Mouse (Mus musculus) Muller cell, postnatal 12 days (primary cell): ENCODE data around the gene Grm4.
A peak's percentile ranks its signal among the peaks of the same experiment; 100 is the strongest.

Experiments used
- DNase-seq: peaks from one replicate; pipeline ENCODE4 v3.0.0-alpha.2; 2015; ENCODE audit errors: inconsistent ontology term

Gene Grm4

DNA sequence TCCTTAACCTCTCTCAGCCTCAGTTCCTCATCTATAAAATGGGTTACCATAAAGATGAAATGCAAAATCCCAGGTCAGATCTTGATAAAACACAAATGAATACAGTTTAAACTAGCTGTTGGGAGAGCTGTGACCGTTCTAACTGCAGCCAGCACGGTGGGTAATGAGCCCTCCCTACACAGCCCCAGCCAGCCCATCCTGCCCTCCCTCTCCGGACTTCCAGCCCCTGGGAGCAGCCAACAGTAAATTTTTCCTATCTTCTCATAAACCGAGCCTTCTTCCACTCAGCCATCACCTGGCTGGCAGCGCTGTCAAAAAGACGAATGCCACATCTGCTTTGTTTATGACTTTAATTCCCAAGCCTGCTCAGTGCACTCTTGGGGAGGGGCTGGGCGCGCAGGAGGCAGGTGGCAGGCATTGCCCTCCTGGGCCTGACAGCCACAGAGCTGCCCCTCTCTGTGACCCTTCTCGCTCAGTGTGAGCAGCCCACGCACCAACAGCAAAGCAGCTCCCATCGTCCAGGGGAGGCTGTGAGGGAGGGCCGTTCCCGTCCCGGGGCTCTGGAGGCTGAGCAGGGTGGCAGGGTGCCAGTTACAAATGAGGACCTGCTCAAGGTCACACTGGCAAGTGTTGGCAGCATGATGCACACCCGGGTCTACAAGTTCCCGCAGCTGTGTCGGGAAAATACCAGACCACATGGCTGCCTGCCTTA, 75.7 kb downstream of the Grm4 start:
- no peak for DNase-seq

DNA sequence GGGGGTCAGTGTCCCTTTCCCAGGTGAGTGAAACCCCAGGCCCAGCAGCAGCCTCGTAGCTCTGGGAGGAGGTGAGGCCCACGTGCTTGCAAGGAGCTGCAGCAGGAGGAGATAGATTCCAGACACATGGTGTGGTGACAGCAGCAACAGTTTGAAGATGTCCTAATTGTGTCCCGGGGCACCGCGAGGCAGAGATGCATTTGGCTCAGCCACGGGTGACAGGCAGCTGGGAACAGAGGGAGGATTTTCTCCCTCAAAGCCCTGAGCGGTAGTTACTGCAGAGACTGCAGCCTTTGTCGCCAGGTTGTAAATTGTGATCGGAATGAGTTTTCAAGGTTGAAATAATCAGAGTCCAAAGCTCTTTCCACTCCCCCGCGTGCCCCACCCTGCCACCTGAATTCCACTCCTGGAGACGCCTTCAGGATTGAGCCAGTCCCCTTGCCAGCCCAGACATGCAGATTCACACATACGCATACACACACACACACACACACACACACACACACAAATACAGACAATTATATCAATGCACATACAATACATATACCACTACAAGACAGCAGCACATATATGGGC, 78.6 kb downstream of the Grm4 start:
- DNase-seq = no peak

DNA sequence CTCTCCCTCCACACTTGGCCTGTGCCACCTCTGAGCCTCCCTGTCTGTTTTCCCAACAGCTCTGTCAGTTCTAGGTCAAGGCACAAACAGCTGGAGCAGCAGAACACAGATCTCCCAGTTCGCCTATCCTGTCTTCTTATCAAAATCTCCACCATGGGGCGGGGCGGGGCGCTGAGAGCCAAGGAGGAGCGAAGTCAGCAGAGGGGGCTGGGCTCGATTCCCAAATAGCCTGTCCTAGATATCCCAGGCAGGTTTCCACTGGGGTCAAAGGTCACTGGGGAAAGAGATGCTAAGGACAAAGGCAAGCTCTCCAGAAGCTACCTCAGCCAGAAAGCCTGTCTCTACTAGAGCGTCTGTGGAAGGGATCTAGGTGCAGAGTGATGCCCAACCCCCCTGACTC, 79.4 kb downstream of the Grm4 start:
- DNase-seq = no peak

DNA sequence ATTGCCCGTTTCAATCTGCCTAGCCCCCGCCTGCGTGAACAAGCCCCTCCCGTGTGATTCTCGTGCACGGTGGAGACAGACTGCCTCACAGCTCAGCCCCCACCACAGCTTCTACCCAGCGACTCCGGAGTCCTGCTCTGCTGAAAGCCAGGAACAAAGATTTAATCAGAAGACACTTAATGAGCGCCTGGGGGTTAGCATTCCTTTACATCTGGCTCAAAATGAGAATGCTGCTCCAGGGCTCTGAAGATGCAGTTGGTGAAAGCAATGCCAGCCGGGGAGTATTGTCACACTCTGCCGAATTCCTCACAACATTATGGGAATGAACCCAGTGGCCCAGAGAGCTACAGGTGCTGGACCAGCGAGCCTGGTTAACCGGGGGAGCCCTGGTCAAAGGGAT, 85.4 kb downstream of the Grm4 start:
- peak; percentile 52 for DNase-seq

DNA sequence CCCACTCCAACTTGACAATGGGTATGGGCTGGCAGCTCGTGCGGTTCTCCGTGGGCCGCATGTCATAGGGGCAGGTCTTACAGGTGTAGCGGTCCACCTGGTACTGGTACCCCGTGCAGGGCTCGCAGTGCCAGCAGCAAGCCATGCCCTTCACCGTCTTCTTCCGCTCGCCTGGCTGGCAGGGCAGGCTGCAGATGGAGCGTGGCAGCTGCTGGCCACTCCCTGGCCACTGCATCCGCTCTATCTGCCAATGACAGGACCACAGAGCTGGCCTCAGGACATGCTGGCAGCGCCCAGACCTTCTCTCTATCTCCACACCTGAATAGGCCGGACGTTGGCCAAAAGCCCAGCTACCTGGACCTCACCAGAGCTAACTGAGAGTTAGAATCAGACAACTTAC, 86.0 kb downstream of the Grm4 start:
- DNase-seq = no peak

DNA sequence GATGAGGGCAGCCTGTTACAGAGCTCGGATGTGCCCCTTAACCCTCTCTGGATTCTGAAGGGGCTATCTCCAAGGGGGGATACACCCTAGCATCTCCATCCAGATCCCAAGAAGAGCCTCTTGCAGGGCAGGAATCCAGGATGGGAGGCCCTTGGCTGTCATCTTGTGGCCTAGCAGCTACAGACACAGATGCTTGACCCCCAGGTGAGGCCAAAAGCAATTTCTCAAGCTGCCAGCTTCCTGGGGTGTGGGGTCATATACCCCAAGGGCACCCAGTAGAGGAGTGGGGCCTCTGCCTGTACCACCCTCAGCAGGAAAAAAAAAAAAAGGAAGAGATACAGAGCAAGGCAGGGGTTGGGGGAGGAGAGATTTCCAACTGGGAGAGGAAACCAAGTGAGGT, 87.1 kb downstream of the Grm4 start:
- DNase-seq = no peak

DNA sequence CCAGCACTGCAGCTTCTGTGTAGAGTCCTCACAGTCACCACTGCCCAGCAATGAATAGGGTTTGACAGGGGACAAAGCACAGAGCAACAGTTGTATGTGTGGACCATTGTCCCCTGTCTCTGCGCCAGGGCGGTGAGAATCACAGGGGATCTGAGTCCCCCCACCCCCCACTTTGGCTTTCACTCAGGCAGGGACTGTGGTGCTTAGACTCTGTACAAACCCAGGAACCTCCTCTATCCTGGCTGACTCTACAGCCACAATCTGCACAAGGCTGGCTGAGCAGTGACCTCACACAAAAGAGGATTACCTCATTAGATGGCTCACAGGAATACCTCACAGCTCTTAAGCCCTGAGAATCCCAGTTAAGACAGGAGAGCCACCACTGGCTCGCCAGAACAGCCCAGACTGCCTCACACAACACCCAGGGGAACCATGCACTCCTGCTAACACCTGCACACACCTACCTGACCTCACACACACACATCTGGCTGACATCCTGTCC, 88.0 kb downstream of the Grm4 start:
- DNase-seq = no peak

DNA sequence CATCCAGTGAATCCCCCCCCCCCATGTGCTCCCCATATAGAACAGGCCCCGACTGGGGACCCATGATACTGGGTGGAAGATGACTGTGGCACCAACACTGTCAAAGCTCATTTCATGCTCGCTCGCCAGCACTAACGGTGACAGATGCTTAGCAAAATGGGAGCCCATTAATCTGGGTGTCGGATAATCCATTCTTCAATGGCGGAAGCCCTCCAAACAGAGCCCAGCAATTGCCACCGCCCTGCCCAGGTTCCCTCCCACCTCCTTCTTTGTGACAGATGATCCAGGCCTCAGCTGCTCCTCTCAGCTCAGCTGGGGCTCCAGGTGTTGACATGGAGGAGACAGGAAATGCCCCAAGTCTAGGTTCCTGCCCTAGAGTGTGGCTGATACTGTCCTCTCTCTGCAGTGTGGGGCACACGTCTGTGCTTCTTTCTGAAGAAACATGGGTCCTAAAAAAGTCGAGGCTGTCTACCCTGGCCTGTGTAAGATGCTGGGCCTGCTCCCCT, 89.0 kb downstream of the Grm4 start:
- DNase-seq = no peak

DNA sequence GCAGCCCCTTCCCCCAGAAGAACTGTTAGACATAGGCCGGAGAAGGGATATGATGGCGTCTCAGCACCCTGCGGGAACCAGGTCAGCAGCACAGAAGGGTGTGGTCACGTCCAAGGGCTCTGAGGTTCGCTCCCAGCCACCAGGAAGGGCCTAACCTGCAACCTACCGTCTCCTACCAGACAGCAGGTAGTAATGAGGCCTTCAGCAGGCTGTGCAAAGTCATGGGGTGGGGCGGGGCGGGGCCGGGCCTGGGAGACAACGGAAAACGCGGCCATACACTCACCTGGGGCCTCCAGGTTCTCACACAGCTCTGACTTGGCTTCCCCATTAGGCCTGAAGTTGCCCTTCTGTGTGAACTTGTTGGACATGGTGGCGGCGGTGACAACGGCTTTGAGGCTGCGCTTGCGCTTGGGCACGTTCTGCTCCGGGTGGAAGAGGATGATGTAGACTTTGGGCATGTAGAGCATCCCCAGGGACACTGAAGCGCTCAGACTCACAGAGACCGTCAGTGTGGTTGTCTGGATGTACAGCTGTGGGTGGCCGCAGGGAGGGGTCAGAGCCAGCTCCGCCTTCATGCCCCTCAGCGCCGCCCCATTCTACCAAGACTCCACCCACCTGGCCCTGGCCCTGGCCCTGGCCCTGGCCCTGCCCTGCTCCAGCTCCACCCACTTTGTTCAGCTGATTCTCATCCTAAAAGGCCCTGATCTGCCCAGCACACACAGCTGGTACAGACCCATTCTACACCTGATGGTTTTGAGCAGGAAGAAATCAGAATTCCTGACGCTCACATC, 90.0 kb downstream of the Grm4 start:
- no peak for DNase-seq

DNA sequence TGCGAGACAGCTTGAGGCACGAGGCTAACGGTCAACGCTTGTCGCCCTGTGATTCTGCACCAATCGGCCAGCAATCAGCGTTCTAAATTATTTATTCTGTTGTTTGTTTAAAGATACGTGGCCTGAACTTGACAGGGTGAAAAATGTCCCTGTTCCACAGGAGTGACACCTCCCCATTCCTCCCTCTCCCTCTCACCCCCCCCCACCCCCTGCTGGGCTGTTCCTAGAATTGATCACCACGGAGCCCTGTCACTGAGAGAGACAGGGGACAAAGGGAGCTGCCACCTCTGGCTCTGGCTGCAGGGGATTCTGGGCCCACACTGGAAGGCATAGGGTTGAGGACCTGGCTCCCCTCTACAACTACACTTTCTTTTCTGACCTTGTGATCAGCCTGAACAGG, 91.4 kb downstream of the Grm4 start:
- DNase-seq = no peak

DNA sequence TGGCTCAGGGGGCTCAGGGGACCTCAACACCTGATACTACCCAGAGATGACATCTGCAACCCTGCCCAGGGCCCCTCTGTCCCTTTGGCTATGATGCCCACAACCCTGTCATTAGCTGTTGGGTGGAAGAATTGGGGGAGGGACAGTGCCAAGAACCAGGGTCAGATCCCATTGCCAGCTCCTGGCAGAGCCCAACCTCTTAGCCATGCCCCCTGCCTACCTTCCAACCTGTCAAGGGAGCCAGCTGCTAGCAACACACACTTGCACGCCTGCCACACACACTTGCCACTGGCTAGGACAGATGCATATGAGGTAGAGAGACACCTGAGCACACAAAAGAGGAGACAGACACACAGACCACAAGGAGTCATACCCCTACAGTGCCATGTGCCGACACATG, 96.2 kb downstream of the Grm4 start:
- DNase-seq = no peak

DNA sequence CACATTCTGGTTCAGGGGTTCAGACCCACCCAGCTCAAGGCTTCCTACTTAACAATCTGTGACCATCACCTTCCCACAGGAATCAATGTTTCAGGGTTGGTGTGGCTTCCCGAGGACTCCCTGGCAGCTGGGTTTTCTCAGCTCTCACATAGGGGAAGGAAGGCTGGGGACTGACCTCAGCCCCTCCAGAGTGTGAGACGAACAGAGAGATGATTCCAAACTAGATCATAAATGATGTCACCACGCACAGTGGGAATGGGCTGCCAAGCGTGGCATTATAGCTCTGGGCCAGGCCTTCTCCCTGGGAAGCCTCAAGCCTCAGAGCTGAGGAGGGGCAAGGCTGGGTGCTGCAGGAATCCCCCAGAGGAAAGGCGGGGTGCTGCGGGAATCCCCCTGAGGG, 96.8 kb downstream of the Grm4 start:
- no peak for DNase-seq

DNA sequence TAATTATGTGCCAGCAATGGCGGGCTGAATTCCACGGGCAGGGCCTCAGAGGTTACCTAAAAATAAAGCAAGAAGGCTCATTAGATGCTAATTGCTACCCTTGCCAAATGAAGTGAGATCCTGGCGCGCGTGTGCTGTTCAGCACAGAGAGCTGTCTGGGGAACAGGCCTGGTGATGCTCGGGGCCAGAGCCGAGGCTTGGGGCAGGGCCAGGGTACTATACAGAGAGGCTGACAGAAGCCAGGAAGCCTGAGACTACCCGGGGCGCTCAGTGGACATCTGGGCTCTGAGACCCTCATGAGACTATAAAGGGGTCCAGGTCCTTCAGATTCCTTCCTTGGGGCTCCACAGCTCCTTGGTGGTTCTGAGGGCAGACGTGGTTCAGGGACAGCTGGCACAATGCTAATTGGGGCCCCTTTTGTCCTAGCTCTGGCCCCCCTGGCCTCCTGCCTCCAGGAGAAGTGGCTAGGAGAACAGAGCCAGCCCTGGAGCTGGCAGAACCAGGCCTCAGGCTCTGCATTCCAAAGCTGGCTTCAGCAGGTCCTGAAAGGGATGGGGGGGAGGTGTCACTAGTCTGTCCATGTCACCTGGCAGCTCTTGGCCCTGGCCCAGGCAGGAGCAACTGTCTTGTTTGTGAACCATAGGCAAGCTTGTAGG, 98.3 kb downstream of the Grm4 start:
- peak; percentile 78 for DNase-seq

DNA sequence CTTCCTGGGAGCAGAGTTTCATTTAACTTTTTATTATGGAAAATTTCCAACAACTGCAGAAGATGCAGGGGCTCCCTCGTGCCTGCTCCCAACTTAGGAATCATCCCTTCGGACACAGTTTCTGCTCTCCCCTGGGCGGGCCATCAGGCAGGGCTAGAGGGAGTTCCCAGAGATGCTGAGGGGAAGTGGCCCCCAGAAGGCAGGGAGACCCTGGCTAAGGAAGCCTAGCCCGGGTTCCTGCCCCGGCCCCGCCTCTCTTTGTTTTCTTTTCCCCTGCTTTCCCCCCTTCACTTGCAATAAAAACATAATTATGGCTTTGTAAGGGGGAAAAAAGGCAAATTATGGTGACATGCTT, 98.9 kb downstream of the Grm4 start:
- DNase-seq = no peak

DNA sequence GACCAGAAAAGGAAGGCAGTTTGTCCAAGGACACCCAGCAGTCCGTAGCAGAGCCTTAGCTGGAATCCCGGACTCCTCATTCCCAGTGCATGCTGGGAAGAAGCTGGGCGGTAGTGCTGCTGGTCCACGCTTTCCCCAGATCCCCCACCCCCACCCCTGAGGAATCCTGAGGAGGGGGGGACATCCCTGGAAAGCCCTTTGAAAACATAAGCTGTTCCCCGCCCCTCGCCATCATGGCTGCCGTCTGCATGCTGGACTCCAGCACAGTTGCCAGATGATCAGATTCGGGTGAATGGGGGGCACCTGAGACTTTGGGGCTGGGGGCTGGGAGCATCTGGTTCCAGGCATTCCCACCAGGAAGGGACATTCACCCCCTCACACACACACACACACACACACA, 99.4 kb downstream of the Grm4 start:
- no peak for DNase-seq

DNA sequence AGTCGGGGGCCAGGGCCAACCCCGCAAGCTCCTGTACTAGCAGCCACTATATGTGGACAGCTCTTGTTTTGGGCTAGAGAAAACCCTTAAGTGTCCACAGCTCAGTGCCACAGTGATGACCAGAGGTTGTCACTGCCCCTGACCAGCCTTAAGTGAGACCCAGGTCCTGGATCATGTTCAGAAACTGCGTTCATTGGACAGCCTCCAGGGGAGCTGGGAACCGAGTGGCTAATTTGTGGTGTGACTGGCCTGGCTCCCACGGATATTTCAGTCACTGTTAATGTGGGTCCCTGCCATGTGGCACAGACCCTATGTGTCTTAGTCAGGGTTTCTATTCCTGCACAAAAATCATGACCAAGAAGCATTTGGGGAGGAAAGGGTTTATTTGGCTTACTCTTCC, 112.2 kb downstream of the Grm4 start:
- DNase-seq = no peak

DNA sequence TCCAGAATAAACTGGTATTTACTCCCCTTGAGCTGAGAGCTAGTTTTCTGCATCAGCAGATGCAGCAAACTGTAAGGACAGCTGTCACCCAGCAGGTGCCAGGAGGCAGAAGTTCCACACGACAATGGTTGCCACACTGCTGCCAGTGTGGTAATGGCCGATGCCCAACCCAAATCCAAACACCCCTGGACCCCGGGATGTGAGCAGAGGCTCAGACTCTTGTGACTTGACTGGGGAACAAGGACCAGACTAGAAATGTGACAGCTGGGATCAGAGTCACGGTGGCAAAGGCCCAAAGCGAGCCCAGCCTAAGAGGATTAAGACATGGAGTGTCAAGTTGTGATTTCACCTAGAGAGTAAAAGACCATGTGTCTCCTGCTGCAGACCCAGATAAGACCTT, 112.7 kb downstream of the Grm4 start:
- no peak for DNase-seq

DNA sequence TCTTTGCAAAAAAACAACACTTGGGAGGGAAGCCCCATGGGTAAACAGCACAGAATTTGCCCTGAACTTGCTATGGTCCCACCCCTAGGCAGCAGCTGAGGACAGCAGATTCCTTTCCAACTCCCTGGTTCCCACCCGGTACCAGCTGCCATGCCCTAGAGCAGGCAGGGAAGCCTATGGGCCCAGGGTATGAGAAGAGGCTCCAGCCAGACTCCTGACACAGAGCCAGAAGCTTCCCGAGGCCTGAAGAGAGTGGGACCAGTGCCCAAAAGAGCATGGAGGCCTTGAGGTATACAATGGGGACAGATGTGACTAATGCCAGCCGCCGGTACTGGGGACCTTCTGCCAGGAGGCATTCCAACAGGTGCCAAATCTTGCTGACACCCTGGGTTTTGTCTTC, 114.2 kb downstream of the Grm4 start:
- no peak for DNase-seq

DNA sequence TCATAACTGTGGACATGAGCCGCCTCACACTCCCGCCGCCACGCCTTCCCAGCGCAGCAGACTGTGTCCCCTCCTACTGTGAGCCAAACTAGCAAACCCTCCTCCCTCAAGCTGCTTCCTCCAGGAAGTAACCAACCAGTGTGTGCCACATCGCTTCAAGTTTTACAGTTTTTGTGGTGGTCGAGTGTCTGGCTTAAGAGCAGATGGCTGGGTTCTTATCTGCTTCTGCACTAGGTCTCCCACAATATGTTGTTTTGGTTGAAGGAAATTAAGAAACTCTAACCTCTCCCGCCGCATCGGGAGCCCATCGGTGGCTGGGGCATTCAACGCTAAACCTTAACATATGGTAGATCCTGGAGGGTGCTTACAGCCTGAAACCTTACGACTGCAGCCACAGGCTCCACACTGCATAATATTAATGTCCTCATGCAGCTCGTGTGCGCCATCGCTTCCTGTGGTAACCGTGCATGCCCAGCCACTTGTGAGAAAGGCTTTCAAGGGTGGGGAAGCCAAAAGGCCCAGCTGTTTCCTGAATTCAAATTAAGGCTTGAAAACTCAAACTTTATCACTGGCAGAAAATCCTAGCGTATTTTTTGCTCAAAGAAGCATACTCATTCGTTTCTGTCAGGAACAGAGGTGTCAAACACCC, 115.7 kb downstream of the Grm4 start:
- DNase-seq = no peak

DNA sequence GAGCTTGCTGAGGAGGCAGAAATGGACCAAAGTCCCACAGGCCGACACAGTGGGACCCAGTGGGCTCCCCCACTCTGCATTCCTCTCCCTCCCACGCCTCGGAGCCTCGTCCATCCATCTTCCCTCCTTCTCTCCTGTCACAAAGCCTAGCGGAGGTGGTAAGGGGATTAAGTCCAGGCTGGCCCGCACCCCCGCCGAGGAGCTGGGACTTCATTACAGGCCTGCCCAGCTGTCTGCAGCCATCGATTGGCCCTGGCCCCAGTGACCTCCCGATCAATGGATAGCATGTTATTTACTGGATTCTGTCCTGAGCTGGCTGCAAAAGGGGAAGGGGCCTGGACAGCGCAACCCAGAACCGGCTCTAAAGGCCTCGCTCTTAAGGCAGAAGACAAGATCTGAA, 120.0 kb downstream of the Grm4 start:
- no peak for DNase-seq

DNA sequence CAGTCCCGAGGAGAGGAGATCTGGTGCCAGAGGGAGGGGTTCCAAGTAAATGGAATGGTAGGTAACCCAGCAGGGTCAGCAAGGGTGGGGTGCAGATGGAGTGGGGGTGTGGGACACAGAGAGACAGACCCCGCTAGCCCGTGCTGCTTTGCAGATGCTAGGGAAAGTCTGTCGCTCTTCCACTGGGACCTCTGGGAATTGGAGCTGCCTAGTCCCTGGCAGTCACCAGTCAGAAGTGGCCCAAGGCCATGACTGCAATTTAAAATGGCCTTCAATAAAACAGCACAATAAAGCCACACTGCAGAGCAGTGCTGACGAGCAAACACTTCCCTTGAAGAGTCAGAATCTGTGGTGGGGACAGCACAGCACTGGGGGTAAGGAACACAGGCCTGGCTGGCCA, 127.3 kb downstream of the Grm4 start:
- no peak for DNase-seq

DNA sequence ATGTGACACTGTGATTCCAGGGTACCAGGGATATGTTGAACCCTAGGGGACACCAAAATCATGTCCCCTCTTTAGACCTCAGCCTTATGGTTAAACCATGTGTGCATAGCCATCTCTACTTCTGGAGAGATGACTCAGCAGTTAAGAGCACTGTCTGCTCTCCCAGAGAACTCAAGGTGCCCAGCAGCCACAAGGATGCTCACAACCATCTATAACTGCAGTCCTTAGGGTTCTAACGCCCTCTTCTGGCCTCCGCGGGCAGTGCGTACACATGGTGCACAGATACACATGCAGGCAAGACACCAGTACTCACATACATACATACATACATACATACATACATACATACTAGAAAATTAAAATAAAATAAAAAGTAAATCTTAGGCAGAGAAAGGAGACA, 127.8 kb downstream of the Grm4 start:
- no peak for DNase-seq
